Mouse (Mus musculus) embryo, embryonic 10.5 days (tissue): Measurements from ENCODE around the gene Gm49337.

Source experiments
- DNase-seq: peaks from one replicate; pipeline ENCODE4 v3.0.0-alpha.2; 2015; ENCODE audit warnings: low spot score

Gene Gm49337

GRCm38 (mm10) chr4:116329256-116329655 lies 156.1 kb downstream of the Gm49337 start:
- DNase-seq: no peak

DNA sequence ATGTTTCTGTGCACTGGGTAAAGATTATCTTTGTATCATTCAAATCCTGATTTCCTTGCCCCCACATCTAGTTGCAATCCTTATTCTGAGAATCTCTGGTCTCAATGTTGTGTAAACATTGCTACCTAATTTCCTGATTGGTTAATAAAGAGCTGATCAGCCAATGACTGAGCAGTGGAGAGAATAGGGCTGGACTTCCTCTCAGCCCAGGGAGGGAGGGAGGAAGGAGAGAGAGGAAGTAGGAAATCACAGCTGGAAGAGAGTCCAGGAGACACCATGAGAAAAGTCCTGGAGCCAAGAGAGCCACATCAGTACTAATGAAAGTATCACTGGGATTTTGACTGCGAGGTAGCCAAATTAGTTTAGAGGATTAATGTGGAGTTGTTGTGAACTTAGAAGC lies 163.1 kb downstream of the Gm49337 start:
- DNase-seq: no peak

DNA sequence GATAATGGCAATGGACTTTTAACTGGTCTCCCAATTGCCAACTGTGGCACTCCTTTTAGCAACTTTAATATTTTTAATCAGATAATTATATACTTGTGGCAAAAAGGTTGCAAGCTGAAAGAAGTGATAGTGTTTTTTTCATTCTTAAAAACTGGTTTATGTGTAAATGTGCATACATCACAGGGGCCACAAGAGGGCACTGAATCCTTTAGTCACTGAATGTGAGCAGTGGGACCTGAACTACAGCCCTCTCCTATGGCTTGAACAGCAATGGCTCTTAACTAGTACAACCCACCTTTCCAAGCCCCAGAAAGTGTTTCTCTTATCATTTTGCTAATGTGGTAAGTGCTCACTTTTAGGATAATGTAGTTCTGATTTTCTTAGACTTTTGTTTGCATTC lies 168.9 kb downstream of the Gm49337 start:
- DNase-seq: peak; percentile 79
